ENCODE assay signal across 8 mouse cellular contexts in genomic region chr11:6881614-6882013, GRCm38 (mm10).
DNase-seq lines count a peak whose midpoint lies in the region; ATAC-seq lines count a peak whose summit lies in the region.

No protein-coding gene starts in this region.

- peak; percentile 44 for DNase-seq in cerebellum, adult 11 months
- peak; percentile 31 for DNase-seq in right cerebral cortex, postnatal 14 days
- no peak for DNase-seq in right cerebral cortex, postnatal 25 days
- peak; percentile 40 to 63 for DNase-seq in kidney, postnatal 4 days
- peak; percentile 31 to 33 for DNase-seq in thymus, postnatal 36 days
- DNase-seq in frontal cortex, postnatal 36 days (ENCODE audit: low spot score in 2 of 2) = no peak
- DNase-seq in right cerebral cortex, postnatal 10 days (ENCODE audit: low spot score in 2 of 2) = no peak

- no peak for ATAC-seq in cerebellum, adult (ENCODE audit: insufficient number of reproducible peaks, low FRiP score, low TSS enrichment)

Comparison
In these comparisons a context has a peak if more than half of its experiments do, and no peak if none do; other contexts are left out.
1. DNase-seq: peak in cerebellum, adult 11 months (single experiment), right cerebral cortex, postnatal 14 days (single experiment), kidney, postnatal 4 days (2 of 2) and thymus, postnatal 36 days (2 of 2); none in right cerebral cortex, postnatal 25 days (single experiment), frontal cortex, postnatal 36 days (0 of 2) and right cerebral cortex, postnatal 10 days (0 of 2).